Mouse (Mus musculus) kidney, postnatal 14 days (tissue): ENCODE results near the gene Ica1.

Experiments used
- DNase-seq: peaks from one replicate; pipeline ENCODE4 v3.0.0; 2022; ENCODE audit warnings: mixed read lengths

Gene Ica1

GRCm38 (mm10) chr6:8683379-8683778, 94.9 kb downstream of the Ica1 start:
- DNase-seq = peak; percentile 36

DNA sequence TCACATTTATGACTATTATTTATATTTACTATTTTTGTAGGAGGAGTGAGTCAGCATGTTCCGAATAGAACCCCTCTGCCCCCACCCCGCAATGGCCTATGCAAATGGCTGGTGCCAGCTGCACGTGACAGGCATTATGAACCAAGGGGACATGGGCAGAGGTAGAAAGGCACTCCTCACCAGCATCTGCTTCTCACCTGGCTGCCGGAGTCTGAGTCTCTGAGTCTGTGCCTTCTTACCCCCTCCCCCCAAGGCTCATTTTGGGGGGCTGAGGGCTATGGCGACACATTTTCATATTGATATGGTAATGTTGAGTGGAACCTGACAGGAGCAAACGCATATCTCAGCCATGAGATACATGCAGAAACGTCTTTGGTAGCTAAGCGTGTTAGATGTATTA, 97.4 kb downstream of the Ica1 start:
- no peak for DNase-seq

GRCm38 (mm10) chr6:8673013-8673412, 105.3 kb downstream of the Ica1 start:
- no peak for DNase-seq

DNA sequence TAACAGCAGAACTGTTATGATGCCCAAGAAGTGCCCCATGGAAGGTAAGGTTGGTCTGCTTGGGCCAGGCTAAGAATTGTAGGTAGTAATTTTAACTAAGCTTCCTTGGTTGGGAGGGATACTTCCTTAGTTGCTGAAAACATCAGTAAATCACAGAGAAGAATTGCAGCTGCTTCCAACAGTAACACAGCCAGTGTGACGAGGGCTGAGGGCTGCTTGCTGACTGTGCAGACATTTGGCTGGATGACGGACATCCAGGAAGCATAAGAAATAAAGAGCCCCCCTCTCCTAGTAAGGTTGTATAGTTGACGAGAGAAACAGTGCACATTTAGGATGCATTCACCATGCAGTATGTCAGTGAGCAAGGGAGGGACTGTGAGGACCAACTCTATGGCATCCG, 108.9 kb downstream of the Ica1 start:
- DNase-seq = peak; percentile 35

DNA sequence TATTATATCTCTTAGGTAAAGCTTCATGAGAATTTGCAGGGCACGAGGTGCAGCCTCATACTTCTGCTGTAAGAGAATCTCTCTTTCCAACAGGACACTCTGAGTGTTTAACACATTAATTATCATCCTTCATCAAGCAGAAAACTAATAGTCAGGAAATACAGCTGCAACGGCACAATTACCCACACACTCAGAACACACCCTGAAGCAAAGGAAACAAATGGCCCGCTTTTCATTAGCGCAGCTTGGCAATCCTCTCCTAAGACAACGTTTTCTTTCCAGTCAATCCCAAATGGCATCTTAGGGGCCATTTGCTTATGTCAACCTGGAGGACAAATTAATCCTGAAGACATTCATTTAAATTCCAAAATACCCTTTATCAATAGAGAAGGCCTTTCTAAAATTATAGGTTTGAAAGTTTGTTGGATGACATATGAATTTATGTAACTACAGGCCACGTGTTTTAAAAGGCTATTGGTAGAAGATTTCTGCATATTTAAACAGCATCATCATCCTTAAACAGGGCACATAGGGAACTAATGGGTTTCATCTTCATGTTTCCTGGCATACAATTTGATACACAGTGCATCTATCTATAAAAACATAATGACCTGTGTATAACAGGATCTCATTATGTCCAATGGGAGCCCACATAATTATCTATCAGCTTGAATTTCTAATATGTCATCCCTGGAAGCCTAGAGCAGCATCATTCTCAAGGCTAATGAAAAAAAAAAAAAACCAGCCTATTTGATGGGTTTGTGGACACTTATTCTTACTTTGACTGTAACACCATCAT, 110.1 kb downstream of the Ica1 start:
- DNase-seq = no peak

- DNase-seq = no peak
Measured at GRCm38 (mm10) chr6:8665786-8666185, 112.5 kb downstream of the Ica1 start.

DNA sequence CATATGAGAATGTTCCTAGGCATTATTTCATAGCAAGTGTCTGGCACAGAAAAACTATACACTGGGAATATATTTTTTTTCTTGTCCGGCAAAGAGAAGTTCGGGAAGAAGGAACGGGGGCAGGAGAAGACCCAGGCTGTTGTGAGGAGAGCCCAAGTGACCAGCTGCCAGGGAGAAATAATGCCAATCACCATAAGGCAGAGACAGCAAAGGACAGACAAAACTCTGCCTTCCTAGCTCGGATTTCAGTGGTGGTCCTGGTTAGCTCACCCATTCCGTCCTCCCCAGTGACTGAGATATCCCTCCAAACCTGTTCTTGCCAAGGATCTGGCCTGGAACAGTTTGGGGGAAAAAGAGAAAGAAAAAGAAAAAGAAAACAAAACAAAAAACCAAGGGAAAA, 113.3 kb downstream of the Ica1 start:
- DNase-seq = no peak

DNA sequence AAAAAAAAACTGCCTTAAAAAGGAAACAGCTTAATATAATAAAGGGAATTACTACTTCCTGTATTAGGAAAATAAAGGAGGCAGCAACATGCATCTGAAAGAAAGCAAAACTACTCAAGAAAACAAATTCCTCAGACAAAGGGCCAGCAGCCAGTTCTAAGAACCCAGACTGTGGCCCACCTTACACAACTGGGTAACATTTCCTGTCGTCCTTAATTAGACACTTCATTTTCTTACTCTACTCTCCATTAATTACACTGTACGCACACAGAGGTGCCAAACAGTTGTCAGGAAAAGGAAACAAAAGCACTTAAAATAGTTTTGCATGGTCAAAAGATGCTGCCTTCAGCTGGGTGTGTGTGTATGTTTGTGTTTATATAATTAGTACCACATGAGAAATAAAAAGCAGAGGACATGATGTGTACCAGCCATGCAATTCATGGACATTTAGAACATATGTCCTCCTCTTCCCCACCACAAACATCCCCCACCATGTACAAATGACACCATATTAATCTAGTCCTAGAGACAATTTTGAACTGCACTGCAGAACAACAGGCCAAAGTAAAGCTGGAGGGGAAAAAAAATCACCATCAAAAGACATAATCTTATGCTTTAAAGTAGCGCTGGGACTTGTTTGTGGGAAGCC, 115.1 kb downstream of the Ica1 start:
- no peak for DNase-seq

DNA sequence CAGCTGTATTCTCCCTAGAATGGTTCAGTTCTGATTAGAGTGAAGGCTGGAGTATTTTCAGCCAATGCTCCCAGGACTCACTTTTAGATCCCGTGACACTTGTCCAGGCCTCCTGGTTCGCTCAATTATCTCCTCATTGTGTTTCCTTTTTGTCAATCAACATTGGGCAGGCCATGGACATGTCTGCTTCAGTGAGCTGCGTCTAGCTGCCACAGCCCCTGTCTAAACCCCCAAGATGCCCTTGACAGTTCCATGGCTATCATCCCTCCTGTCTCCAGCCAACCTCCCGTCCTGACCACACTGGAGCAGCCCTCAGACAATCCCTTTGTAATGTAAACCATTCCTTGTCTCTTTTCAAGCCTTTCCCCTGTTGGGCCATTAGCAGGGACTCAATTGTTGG, 116.9 kb downstream of the Ica1 start:
- DNase-seq = no peak

DNA sequence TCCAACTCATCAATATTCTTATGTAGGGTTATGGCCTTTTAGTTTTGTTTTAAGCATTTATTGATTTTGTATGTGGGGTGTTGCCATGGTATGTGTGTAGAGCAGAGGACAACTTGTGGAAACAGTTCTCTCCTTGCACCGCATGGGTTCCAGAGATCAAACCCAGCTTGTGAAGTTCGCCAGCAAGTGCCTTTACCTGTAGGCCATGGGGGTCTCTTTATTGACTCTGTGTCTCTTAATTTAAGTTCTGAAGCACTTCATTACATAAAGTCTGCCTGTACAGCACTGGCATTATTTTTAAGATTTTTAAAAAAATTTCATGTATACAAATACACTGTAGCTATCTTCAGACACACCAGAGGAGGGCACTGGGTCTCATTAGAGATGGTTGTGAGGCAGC, 118.2 kb downstream of the Ica1 start:
- DNase-seq = no peak

DNA sequence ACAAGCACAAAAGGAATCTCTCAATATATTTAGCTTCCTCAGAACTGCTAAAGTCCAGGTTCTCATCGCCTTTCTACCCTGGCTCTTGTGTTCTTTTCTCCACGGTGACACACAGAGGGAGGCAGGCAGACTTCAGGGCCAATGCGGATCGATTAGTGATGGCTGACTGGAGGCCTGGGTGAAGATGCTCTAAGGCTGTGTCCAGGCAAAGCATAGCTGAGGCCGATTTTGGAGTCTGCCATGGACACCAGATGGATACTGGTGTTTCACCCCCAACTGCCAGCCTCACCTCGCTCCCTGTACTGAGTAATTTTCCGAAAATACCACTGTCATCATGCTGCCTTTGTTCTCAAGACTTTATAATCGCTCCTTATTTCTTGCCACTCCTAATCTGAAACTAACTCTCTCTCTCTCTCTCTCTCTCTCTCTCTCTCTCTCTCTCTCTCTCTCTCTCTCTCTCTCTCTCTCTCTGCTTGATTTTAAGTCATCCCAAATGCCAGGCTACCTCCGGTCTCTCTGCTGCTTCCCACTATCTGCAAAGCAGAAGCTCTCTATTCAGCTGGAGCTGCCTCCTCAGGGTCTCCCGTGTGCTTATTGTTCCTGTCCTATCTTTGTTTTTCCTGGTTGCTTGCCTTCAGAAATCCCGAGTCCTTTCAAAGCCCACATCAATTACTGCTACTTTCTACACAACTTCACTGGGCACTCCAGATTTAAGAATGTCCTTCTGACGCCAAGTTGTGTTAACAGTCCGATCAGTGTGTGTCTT, 118.9 kb downstream of the Ica1 start:
- DNase-seq = no peak

GRCm38 (mm10) chr6:8658431-8658830, 119.9 kb downstream of the Ica1 start:
- no peak for DNase-seq

DNA sequence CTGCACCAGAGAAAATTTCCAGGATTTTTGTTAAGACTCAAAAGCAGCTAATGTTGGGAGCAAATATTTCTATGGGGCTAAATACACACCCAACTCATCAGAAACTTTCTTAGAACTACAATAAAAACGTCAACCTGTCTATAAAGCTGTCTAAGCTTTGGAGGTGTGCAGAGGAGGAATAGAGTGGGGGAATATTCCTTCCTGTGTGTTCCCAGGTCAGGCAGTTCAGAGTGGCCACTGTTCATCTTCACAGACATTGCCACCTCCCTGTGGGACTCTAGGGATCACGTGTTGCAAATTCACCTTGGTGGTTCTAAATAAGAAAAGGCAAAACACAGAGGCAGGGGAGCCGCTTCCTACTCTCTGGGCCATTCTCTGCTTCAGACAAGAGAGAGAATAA, 120.8 kb downstream of the Ica1 start:
- no peak for DNase-seq

DNA sequence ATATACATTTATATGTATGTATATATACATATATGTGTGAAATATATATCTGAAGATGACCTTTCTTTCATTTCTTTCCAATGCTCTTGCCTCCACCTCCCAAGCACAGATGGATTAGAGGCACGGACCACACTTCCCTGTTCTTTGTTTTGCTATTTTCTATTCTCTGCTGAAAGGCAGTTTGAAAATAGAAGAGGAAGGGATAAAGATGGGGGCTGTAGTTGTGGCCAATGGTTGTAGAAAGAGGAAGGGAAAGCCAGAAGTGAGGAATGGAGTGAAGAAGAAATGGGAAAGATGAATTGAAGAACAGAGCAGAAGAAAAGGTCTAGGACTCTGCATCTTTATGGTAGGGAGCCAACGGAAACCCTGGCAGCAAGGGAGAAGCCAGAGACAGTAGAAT, 122.8 kb downstream of the Ica1 start:
- no peak for DNase-seq

DNA sequence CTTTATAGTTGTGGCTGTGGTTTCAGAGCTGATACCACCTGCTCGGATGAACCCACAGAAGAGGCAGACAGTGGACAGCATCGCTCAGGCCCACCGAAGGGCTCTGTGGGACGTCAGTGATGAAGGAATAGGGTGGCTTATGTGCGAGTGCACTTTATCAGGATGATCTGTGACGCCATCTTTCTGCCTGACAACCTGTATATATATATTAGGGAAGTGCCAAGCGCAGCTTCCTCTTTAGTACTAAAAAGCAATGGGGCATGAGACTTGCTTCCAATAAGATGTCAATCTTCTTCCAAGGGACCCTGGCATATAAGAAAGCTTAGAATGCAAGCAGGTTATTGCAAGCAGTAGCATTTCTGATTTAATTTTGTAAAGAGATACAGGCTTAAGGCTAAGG, 127.9 kb downstream of the Ica1 start:
- DNase-seq = no peak

DNA sequence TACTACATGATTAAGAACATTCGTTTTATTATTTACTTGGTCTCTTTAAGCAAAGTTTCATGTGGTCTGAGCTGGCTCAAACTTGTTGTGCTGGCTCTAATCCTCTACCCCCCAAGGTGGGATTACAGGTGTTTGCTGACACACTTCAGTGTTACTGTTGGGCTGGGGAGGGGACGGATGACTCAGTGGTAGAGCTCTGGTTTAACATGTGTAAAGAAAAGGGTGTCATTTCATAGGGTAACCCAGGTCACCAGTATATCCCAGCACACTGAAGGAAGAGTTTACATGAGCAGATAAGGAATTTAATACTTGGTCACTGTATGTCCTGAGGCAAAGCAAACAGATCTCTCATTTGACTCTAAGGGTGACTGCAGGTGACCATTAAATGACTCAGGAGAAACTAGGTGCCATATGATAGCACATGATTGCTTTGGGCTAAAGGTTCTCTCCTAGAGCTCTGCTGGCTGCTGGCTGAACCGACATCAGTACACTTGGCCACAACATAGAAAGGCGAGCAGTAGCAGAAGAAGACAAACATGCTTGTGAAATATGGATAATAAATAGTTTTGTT, 128.9 kb downstream of the Ica1 start:
- no peak for DNase-seq

DNA sequence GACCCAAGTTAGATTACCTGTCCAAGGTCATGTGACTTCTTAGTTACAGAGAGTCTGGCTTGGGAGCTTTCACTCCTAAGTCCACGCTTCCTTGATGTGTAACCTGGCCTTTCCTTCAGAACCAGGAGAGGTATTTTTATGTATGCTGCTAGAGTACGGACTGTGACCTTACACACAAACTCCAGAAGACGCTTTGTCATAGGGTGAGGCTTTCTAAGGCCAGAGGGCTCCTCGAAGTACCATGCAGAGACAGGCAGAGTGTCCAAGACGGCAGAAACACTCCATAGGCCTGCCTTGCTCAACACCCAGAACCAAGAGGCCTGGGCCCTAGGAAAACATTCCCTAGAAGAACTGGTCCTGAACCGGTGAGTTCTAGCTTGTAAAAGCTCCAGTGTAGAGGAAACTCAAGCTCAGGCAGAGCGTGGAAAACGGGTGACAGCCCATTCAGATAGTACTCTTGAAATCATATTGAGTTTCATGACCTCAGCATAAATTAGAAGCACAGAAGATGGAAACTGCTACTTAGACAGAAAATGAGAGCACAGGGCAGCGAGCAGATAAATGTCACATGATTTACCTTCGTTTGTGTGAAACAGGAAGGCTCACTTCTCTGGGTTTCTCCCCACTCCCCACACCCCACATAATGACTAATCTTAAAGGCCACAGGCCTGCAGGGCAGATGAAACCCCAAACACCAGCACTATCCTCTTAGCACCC, 129.9 kb downstream of the Ica1 start:
- DNase-seq = peak; percentile 8

GRCm38 (mm10) chr6:8647513-8648184, 130.6 kb downstream of the Ica1 start:
- no peak for DNase-seq

- DNase-seq = no peak
Measured at GRCm38 (mm10) chr6:8645708-8646107, 132.6 kb downstream of the Ica1 start.

- DNase-seq = no peak
Measured at GRCm38 (mm10) chr6:8644703-8645102, 133.6 kb downstream of the Ica1 start.

- DNase-seq = no peak
Measured at GRCm38 (mm10) chr6:8640863-8641262, 137.4 kb downstream of the Ica1 start.

GRCm38 (mm10) chr6:8639526-8639925, 138.8 kb downstream of the Ica1 start:
- no peak for DNase-seq
